Mouse (Mus musculus) neutrophil, adult 59 days (primary cell): ENCODE results near the gene Col4a3bp. TPM values are rescaled to one million over a fixed set of nuclear protein-coding genes. Genes with fewer than 3 reads are reported as not detected.

ENCODE experiments used
- total RNA-seq, 2 experiments: library from RNA; stranded (reverse); gene quantifications; 1 replicate in 1 of 2; 2 replicates in 1 of 2; pipeline ENCODE4 v1.2.4; 2023

Col4a3bp gene
- total RNA-seq = 10 to 100 TPM; 66.5 to 70.1 TPM

DNA sequence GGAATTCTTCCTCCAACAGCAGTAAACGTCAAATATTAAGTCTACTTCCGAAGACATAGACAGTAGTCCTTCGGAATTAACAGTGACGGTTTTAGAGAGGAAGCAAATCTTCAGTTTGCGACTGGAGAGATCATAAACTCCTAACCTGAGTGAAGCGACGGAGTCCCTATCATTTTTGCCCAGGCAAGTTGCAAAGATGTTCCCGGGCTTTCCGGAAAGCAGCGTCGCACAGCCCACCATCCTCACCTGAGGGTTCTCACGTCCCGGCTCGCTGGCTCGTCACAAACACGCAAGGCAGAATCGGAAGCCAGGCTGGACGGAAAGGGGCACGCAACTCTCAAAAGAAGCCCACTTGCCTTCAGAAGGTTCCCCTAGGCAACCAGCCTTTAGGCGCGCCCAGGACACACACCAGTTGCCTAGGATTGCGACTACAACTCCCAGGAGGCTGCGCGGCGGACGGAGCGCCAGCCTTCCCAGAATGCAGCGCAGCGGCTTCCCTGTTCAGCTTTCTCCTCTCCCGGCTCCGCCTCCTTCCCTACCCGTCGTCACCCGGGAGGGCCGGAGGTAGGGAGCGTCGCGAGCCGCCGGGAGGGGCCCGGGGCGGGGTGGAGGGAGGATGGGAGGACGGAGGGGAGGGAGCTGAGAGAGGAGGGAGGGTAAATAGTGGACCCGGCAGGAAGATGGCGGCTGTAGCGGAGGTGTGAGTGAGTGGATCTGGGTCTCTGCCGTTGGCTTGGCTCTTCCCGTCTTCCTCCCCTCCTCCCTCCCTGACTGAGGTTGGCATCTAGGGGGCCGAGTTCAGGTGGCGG is at the start of gene Col4a3bp, which contains the start of gene Polk:
TSS of gene Col4a3bp (plus strand) at position 538 of the 809 bp plus-strand sequence.
TSS of gene Polk (minus strand) at position 499 of the 809 bp plus-strand sequence.

DNA sequence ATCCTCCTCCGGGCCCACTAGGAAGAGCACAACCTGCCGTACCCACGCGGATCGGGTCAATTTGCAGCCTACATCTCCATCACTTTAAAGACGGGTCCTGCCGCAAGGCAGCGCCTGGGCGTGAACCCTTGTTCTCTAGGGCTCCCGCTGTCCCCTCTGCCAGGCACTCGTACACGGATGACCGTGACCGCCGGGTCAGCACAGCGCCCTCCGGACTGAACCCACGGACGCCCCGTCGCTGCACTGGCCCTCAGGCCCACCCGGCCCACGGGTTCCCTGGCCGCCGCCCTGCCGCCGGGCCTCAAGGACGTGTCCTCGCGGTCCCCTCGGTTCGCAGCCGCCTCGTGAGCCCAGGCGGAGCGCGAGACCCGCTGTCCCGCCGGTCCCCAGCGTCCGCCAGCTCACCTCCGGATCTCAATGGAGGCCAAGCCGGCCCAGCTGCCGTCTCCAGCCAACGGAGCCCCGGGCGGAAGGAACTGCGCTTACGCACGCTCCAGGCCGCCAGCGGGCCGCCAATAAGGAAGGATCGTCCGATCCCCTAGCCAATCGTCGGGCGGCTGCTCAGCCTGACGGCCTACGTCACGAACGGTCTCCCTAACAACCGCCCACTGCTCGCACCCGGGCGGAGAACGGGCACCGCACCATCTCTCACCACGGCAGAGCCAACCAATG is 128.1 kb downstream of the Col4a3bp start, which contains the start of gene Hmgcr:
TSS of gene Hmgcr (minus strand) at position 531 of the 672 bp plus-strand sequence.

Other genes starting within 250 kb of the Col4a3bp start
- gene Poc5, start 154.3 kb upstream of the Col4a3bp start, total RNA-seq = 10 to 100 TPM; 15.5 to 16.4 TPM
- not detected for gene Ankdd1b, start 71.4 kb upstream of the Col4a3bp start, total RNA-seq
- gene Gm17622, start 51.9 kb upstream of the Col4a3bp start, total RNA-seq = not detected
- 1 to 10 TPM; 3.2 to 3.4 TPM for gene Polk, start within 50 bp of the Col4a3bp start, total RNA-seq
- 10 to 100 TPM; 85.0 to 93.0 TPM for gene Hmgcr, start 128.3 kb downstream of the Col4a3bp start, total RNA-seq
- gene Ankrd31, start 205.7 kb downstream of the Col4a3bp start, total RNA-seq = not detected